Mouse (Mus musculus): ENCODE data around the gene Diablo.
A peak's percentile ranks its signal among the peaks of the same experiment; 100 is the strongest.
"Not testable (repeated sequence)": the region's sequence is repeated elsewhere in the genome, so short reads cannot be mapped to it uniquely, and the experiment has no call there.

Diablo gene

DNA sequence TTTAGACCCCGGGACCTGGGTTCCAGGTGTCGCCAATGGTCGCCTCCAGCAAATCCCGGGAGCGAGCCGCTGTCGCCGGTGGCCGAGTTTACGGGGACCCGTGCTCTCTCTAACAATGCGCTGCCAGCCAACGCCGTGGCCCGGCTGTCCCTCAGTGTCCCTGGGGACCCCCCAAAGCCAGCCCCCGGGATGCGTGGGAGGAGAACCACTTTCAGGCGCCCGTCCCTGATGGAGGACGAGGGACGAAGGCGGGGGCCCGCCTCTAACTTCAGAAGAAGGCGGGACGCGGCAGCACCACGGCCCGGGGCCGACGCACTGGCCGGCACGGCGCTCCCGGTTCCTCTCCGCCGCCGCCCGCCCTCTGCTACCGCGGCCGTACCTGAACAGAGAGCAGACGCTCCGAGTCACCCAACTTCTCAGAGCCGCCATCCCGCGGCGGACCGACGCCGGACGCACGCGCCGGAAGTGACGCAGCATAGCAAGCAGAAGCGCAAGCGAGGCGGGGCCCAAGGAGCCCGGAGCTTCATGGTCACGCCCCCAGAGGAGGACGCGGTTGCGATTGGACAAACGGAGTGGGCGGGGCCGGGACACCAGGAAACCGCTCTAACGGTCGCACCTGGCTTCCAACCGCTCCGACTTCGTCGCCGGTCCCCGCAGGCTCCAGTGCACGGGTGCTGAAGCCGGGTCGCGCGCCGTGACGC, at the start of gene Diablo:
Gene Diablo (minus strand): TSS at position 485 of the 701 bp plus-strand sequence.
- peak; percentile 100 for DNase-seq (ENCODE audit: low read depth)

DNA sequence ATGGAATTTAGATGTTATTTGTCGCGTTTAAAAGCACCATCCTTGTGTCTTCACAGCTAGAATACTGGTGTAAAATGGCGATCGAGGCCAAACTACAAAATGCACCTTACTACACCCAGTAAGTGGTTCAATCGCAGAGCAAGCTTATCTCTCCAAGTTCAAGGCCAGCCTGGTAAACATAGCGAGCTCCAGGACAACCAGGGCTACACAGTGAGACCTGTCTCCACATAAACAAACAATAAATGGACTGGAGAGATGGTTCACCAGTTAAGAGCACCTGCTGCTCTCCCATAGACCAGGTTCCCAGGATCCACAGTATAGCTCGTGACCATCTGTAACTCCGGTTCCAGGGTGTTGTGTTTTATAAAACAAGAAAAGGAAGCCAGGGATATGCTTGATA, 49.4 kb upstream of the Diablo start:
- no peak for DNase-seq (ENCODE audit: low read depth)

DNA sequence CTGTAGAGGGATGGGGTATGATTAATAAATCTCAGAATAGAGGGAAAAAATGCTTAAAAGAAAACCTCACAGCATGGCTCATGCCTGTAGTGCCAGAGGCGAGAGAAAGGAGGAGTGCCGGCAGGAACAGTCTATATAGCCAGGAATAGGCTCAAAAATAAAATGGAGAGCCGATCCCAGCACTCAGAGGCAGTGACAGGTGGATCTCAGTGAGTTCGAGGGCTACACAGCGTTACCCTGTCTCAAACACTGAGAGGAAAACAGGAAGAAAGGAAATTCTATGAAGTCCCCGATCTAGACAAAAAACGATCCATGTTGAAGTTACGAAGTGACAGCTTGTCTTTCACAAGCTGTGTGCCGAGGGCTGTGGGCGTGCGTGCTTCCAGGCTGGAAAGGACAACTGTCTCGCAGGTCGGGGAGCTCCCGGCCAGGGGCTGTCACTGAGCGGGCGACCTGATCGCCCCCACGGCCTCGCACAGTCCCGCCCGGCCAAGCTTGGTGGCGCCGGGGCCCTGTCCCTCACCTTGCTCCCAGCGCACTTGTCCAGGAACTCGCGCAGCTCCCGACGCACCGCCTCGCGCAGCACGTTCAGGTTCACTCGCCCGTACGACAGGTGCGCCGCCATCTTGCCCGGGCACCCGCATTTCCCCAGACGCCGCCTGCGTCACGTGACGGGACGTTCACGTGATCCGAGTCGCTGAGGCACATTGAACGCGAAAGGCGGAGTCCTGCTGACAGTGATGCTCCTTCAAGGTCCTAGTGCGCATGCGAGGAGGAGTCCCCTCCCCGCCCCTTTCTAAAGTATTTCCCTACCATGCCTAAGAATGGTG, 48.6 kb upstream of the Diablo start, which contains the start of gene Vps33a:
Gene Vps33a (minus strand): TSS at position 682 of the 830 bp plus-strand sequence.
- peak; percentile 99 for DNase-seq (ENCODE audit: low read depth)

DNA sequence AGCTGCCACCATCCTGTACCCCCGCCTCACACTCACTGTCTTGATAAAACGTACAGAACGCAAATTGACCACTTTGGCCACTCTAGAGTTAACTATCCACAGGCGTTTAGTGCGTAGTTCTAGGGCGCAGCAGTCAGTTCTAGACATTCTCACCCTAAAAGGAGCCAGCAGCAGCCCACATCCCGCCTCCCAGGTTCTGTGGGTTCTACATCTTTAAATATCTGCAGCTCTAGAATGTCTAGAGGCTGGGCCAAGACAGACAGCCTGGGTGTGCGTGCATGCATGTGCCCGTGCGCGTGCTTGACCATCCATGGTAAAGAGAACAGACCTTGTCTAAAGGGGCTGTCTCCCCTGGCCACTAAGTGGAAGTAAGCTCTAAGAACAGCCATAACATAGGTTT, 37.2 kb upstream of the Diablo start:
- DNase-seq (ENCODE audit: low read depth) = no peak

DNA sequence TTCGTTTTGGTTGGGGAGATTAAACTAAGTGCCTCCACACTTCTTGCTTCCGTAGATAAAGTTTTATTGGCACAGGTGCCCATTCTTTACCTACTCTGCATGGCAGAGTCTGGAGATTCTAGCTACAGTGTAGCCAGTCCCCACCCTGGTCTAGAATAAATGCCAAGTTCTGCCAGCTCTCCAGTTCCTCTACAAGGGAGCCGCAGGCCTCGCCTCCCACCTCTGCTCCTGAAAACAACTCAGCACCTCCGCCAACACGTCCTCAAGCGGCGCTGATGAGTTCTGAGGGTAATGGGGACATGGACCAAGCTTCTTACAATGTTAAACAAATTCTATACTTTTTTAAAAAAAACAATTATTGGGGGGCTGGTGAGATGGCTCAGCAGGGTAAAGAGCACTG, 35.6 kb upstream of the Diablo start:
- no peak for DNase-seq (ENCODE audit: low read depth)

- DNase-seq (ENCODE audit: low read depth) = no peak
Measured at GRCm38 (mm10) chr5:123556451-123556850, 32.5 kb upstream of the Diablo start.

DNA sequence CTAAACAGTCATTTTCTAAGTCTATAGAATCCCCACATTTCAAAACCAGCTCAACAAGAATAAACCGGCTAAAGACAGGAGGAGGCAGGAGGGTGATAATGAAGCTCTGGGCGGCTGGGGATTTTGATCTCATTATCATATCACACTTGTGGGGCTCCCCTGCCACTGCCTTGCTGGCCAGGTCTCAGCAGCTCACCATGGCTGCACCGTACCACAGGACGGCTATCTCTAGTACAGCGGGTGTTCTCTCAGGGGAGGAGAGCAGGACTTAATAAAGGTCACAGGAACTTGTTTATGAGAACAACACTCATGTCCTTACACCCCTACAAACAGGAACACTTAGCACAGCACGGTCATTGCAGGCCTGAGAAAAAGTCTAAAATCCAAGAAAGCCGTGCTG, 31.7 kb upstream of the Diablo start:
- DNase-seq (ENCODE audit: low read depth) = no peak

GRCm38 (mm10) chr5:123533801-123534200, 9.8 kb upstream of the Diablo start:
- DNase-seq (ENCODE audit: low read depth) = no peak

- DNase-seq (ENCODE audit: low read depth) = no peak
Measured at GRCm38 (mm10) chr5:123530056-123530455, 6.1 kb upstream of the Diablo start.

- DNase-seq (ENCODE audit: low read depth) = no peak
Measured at GRCm38 (mm10) chr5:123528641-123529040, 4.7 kb upstream of the Diablo start.

- no peak for DNase-seq (ENCODE audit: low read depth)
Measured at GRCm38 (mm10) chr5:123525916-123526495, 2.0 kb upstream of the Diablo start.

DNA sequence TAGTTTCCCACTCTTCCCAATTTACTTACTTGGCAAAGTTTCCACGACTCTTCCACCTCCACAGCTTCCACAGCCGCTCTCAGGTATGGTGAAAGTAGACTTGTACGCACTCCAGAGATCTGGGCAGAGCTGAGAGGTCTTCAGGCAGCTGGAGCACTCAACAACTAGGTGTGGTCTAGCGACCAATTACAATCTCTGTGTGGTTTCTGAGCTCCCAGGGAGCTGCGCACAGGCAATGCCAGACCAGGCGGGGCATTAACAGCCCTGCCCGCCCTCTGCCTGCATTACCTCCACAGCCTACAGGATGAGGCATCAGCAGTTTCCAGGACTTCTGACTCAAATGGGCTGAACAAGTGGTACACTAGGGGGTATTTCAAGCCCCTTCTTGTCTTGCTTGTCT, 1.3 kb upstream of the Diablo start, which contains the start of gene Gm49027:
Gene Gm49027 (minus strand): TSS at position 208 of the 400 bp plus-strand sequence.
- DNase-seq (ENCODE audit: low read depth) = no peak

DNA sequence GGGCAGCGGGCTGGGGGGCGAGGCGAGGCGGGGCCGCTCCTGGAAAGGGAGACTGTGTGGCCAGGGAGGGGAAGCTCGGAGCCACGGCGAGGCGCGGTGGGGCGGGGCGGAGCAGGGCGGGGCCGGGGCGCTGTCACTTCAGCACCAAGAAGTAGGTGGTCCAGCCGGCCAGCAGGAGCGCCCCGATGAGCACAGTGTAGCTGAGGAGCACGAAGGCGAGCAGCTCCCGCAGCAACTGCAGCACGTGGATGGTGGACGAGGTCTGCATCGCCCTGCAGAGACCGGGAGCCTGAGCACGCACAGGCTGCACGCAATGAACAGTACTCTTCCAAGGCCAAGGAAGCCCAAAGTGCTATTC, 396 bp upstream of the Diablo start:
- DNase-seq (ENCODE audit: low read depth) = no peak

DNA sequence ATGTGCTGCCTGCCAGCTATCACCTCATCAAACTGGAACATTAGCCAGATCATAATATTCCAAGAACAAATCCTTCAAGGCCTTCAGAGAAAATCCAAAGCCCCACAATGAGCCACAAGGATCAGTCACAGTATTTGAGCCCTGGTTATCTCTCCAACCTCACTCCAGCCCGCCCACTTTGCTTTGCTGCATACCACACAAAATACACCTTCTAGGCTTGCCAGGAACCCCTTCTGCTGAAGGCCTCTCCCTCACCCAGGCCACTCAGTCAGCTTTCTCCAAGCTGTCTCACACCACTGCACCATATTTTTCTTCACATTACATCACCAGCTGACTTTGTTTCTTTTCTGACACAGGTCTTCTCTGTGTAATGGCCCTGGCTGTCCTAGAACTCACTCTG, 1.8 kb downstream of the Diablo start:
- DNase-seq (ENCODE audit: low read depth) = no peak

DNA sequence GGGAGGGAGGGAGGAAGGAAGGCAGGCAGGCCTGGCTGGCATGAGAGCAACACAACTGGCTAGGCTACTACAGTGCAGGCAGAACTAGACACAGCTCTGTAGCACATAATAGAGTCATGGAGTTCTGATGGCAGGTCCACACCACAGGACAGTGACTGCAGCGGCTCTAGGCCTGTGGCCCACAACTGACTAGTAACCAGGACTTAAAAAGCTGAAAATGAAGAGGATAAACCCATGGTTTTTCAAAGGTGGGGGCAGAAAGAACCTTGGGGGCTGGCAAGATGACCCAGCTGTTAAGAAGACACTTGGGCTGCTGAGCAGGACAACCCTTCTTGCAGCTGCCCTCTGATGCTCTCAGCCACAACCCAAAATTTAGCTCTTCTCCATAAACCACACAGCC, 2.4 kb downstream of the Diablo start:
- no peak for DNase-seq (ENCODE audit: low read depth)

- no peak for DNase-seq (ENCODE audit: low read depth)
Measured at GRCm38 (mm10) chr5:123520666-123521065, 3.3 kb downstream of the Diablo start.

DNA sequence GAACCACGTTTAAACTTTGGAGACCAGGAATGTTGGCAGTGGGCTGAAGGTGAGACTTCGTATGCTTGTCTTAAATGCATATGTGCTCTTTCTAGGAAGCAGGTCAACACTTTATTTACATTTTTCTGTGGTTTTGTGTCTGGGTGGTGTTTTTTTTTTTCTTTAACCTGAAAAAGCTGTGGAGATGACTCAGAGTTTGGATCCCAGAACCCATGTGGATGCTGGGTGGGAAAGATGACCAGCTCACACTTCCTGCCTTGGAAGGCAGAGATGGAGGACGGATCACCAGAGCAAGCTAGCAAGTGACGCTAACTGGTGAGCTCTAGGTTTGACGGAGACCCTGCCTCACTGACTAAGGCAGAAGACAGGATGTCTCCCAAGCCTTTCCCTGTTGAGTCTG, 9.1 kb downstream of the Diablo start:
- DNase-seq (ENCODE audit: low read depth) = no peak

GRCm38 (mm10) chr5:123512102-123512501, 11.9 kb downstream of the Diablo start:
- DNase-seq (ENCODE audit: low read depth) = peak; percentile 42

- DNase-seq (ENCODE audit: low read depth) = not testable (repeated sequence)
Measured at GRCm38 (mm10) chr5:123511426-123511825, 12.6 kb downstream of the Diablo start.

- DNase-seq (ENCODE audit: low read depth) = no peak
Measured at GRCm38 (mm10) chr5:123510160-123510559, 13.8 kb downstream of the Diablo start, which contains the start of gene B3gnt4. B3gnt4 (plus strand) TSS chr5:123510460.

GRCm38 (mm10) chr5:123508921-123509320, 15.1 kb downstream of the Diablo start:
- peak; percentile 38 for DNase-seq (ENCODE audit: low read depth)

DNA sequence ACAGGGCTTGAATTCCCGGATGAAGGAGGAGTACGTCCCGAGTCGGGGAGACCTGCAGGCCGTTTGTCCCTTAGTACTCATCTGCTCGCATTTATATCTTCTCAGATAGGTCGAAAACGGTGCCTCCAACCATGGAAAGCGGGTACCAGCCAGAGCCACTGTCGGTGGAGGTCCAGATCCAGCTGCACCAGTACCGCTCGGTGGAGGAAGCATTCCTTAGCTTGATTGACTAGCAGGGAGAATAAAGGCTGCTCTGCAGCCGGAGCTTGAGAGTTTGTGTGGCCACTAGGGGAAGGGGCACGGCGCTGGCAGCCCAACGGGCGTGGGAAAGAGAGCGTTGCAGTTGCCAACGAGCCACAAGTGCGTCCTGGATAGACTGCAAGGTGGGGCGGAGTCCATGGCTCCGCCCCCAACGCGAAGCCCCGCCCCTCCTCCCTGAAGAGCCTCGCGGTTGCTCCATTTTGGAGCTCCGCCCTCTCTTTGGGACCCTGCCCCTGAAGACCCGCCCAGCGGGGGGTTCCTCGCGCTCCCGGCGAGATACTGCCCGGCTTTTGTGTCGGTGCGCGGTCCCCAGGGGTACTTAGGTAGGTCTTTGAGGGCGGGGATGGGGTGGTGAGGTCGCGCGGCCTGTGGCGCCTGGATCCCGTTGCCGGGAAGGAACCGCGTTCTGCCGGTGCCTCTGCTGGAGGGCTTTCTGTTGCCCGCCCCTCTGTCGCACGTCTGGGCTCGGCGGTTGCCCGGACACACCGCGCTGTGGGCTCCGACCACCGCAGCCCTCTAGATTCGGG, 15.8 kb downstream of the Diablo start:
- DNase-seq (ENCODE audit: low read depth) = peak; percentile 93
